Comparison of ENCODE assay signal across 8 mouse cellular contexts in genomic region chr12:4769333-4769723, GRCm38 (mm10). TPM values are rescaled to one million over a fixed set of nuclear protein-coding genes. Genes with fewer than 3 reads are reported as not detected.
DNase-seq lines count a peak whose midpoint lies in the region; ATAC-seq lines count a peak whose summit lies in the region.

No protein-coding gene starts in this region.

- H3K4me2 ChIP-seq in kidney, embryonic 16.5 days (replicated peaks; ENCODE audit: low read depth, low read length), result peak overlapping the region; percentile 69
- peak overlapping the region; percentile 70 for H3K4me2 ChIP-seq in embryonic facial prominence, embryonic 13.5 days
- H3K4me2 ChIP-seq in intestine, embryonic 14.5 days (ENCODE audit: low read length), result peak overlapping the region; percentile 71
- peak overlapping the region; percentile 62 for H3K4me2 ChIP-seq in midbrain, embryonic 15.5 days

- H3K27ac ChIP-seq in kidney, embryonic 16.5 days (ENCODE audit: low read length), result peak overlapping the region; percentile 88; the same call in 1 of the 2 replicates
- peak overlapping the region; percentile 93 for H3K27ac ChIP-seq in embryonic facial prominence, embryonic 13.5 days
- H3K27ac ChIP-seq in intestine, embryonic 14.5 days (ENCODE audit: low read depth), result peak overlapping the region; percentile 89
- peak overlapping the region; percentile 96 for H3K27ac ChIP-seq in midbrain, embryonic 15.5 days

- no peaks in the 10 kb centered on the region for H3K36me3 ChIP-seq in kidney, embryonic 16.5 days (ENCODE audit: insufficient read depth, low read length)
- H3K36me3 ChIP-seq in embryonic facial prominence, embryonic 13.5 days, result no peaks in the 10 kb centered on the region
- no peaks in the 10 kb centered on the region for H3K36me3 ChIP-seq in intestine, embryonic 14.5 days (ENCODE audit: control insufficient read depth, insufficient read depth, low read length)
- H3K36me3 ChIP-seq in midbrain, embryonic 15.5 days (replicated peaks), result no peaks in the 10 kb centered on the region

- 0 out of 2 replicates have a peak, but pooled peaks cover 4% of the 10 kb centered on the region for H3K4me1 ChIP-seq in kidney, embryonic 16.5 days (ENCODE audit: insufficient read depth, low read length)
- peaks cover 4% of the 10 kb centered on the region; the same call in 1 of the 2 replicates for H3K4me1 ChIP-seq in embryonic facial prominence, embryonic 13.5 days
- H3K4me1 ChIP-seq in intestine, embryonic 14.5 days (replicated peaks; ENCODE audit: control insufficient read depth, insufficient read depth, low read length), result 0 out of 2 replicates have a peak, but pooled peaks cover 4% of the 10 kb centered on the region
- H3K4me1 ChIP-seq in midbrain, embryonic 15.5 days, result peaks cover 4% of the 10 kb centered on the region; the same call in 1 of the 2 replicates

- H3K9ac ChIP-seq in kidney, embryonic 16.5 days (replicated peaks; ENCODE audit: low read length), result peak overlapping the region; percentile 91
- peak overlapping the region; percentile 89 for H3K9ac ChIP-seq in embryonic facial prominence, embryonic 13.5 days
- H3K9ac ChIP-seq in intestine, embryonic 14.5 days (ENCODE audit: low read length), result peak overlapping the region; percentile 81
- peak overlapping the region; percentile 83; the same call in 1 of the 2 replicates for H3K9ac ChIP-seq in midbrain, embryonic 15.5 days

- peak; percentile 28; the same call in 1 of the 2 replicates for ATAC-seq in kidney, embryonic 16.5 days (ENCODE audit: low FRiP score, low TSS enrichment)
- ATAC-seq in embryonic facial prominence, embryonic 13.5 days (ENCODE audit: insufficient number of reproducible peaks, insufficient read depth, low FRiP score, low TSS enrichment, low read depth), result peak; percentile 22; the same call in 1 of the 2 replicates
- ATAC-seq in intestine, embryonic 14.5 days (replicated peaks; ENCODE audit: low FRiP score, low TSS enrichment, low read depth), result no peak; the same call in 1 of the 2 replicates
- ATAC-seq in midbrain, embryonic 15.5 days (replicated peaks), result peak; percentile 67

- no peaks in the 10 kb centered on the region for H3K9me3 ChIP-seq in kidney, embryonic 16.5 days (ENCODE audit: low read length)
- no peaks in the 10 kb centered on the region for H3K9me3 ChIP-seq in embryonic facial prominence, embryonic 13.5 days
- H3K9me3 ChIP-seq in intestine, embryonic 14.5 days (ENCODE audit: control insufficient read depth, low read length), result no peaks in the 10 kb centered on the region
- H3K9me3 ChIP-seq in midbrain, embryonic 15.5 days, result no peaks in the 10 kb centered on the region

- 19% methylated on average over 13 of the region's 13 CpGs for WGBS in kidney, embryonic 16.5 days
- WGBS in embryonic facial prominence, embryonic 13.5 days, result 18% methylated on average over 13 of the region's 13 CpGs
- 20% methylated on average over 13 of the region's 13 CpGs for WGBS in intestine, embryonic 14.5 days
- 16% methylated on average over 13 of the region's 13 CpGs for WGBS in midbrain, embryonic 15.5 days

- DNase-seq in kidney, adult 18-20 months, result no peak
- no peak for DNase-seq in intestine, embryonic 14.5 days (ENCODE audit: low spot score)
- no peak for DNase-seq in ovary, postnatal 14 days (ENCODE audit: low spot score)
- no peak for DNase-seq in layer of hippocampus, postnatal 25 days (ENCODE audit: extremely low spot score in 1 of 2, low spot score in 1 of 2)
- no peak for DNase-seq in layer of hippocampus, adult 8-10 months (ENCODE audit: low spot score in 2 of 2)

- H3K27me3 ChIP-seq in kidney, embryonic 16.5 days (ENCODE audit: insufficient read depth, low read length), result no peaks in the 10 kb centered on the region
- H3K27me3 ChIP-seq in embryonic facial prominence, embryonic 13.5 days, result no peaks in the 10 kb centered on the region
- no peaks in the 10 kb centered on the region for H3K27me3 ChIP-seq in intestine, embryonic 14.5 days (replicated peaks; ENCODE audit: control insufficient read depth, insufficient read depth, low read length)
- no peaks in the 10 kb centered on the region for H3K27me3 ChIP-seq in midbrain, embryonic 15.5 days (replicated peaks)

- peak overlapping the region; percentile 66 for H3K4me3 ChIP-seq in kidney, embryonic 16.5 days (ENCODE audit: low read length)
- H3K4me3 ChIP-seq in embryonic facial prominence, embryonic 13.5 days, result peak overlapping the region; percentile 67
- peak overlapping the region; percentile 59 for H3K4me3 ChIP-seq in intestine, embryonic 14.5 days (ENCODE audit: low read depth, low read length)
- peak overlapping the region; percentile 58 for H3K4me3 ChIP-seq in midbrain, embryonic 15.5 days

RNA-seq across cellular contexts. Expression of gene Fam228b, which starts 0.3 kb away (rescaled TPM):
- 1.9 and 4.1 TPM in 2 replicates for polyA plus RNA-seq in kidney, embryonic 16.5 days (2015; fragmentation: Nextera tagmentation; extraction: Ambion mirVana)
- 4.4 and 6.0 TPM in 2 replicates for polyA plus RNA-seq in embryonic facial prominence, embryonic 13.5 days (2015; fragmentation: Nextera tagmentation; extraction: Ambion mirVana)
- polyA plus RNA-seq in intestine, embryonic 14.5 days (2014; fragmentation: Nextera tagmentation; extraction: Ambion mirVana), result 1.7 TPM in 2 replicates
- polyA plus RNA-seq in midbrain, embryonic 15.5 days (2015; fragmentation: Nextera tagmentation; extraction: Ambion mirVana), result 4.7 and 6.1 TPM in 2 replicates
- 10 to 100 TPM; 21.4 to 31.4 TPM for total RNA-seq in layer of hippocampus, postnatal 25 days (2021)
- total RNA-seq in layer of hippocampus, adult 8-10 months (2022), result 10 to 100 TPM; 19.2 to 30.0 (median 27.3) TPM

RNA-seq across cellular contexts. Expression of gene Pfn4, which starts 0.5 kb away (rescaled TPM):
- polyA plus RNA-seq in kidney, embryonic 16.5 days (2015; fragmentation: Nextera tagmentation; extraction: Ambion mirVana), result 2.4 and 2.8 TPM in 2 replicates
- 5.3 and 6.1 TPM in 2 replicates for polyA plus RNA-seq in embryonic facial prominence, embryonic 13.5 days (2015; fragmentation: Nextera tagmentation; extraction: Ambion mirVana)
- polyA plus RNA-seq in intestine, embryonic 14.5 days (2014; fragmentation: Nextera tagmentation; extraction: Ambion mirVana), result 2.7 and 3.3 TPM in 2 replicates
- 12.9 and 13.8 TPM in 2 replicates for polyA plus RNA-seq in midbrain, embryonic 15.5 days (2015; fragmentation: Nextera tagmentation; extraction: Ambion mirVana)
- total RNA-seq in layer of hippocampus, postnatal 25 days (2021), result 10 to 100 TPM; 13.0 to 13.5 TPM
- total RNA-seq in layer of hippocampus, adult 8-10 months (2022), result 10 to 100 TPM in 3 of 4 experiments, 1 to 10 TPM in 1; 9.4 to 14.5 (median 11.7) TPM

RNA-seq across cellular contexts. Expression of gene Fam228a, which starts 31.1 kb away (rescaled TPM):
- polyA plus RNA-seq in kidney, embryonic 16.5 days (2015; fragmentation: Nextera tagmentation; extraction: Ambion mirVana), result 0.47 and 0.58 TPM in 2 replicates
- 0.70 and 0.98 TPM in 2 replicates for polyA plus RNA-seq in embryonic facial prominence, embryonic 13.5 days (2015; fragmentation: Nextera tagmentation; extraction: Ambion mirVana)
- 0.16 and 0.17 TPM in 2 replicates for polyA plus RNA-seq in intestine, embryonic 14.5 days (2014; fragmentation: Nextera tagmentation; extraction: Ambion mirVana)
- polyA plus RNA-seq in midbrain, embryonic 15.5 days (2015; fragmentation: Nextera tagmentation; extraction: Ambion mirVana), result 1.0 and 1.3 TPM in 2 replicates
- total RNA-seq in layer of hippocampus, postnatal 25 days (2021), result 1 to 10 TPM; 2.1 to 2.7 TPM
- 1 to 10 TPM; 1.6 to 3.9 (median 3.5) TPM for total RNA-seq in layer of hippocampus, adult 8-10 months (2022)

RNA-seq across cellular contexts. Expression of gene Sf3b6, which starts 48.0 kb away (rescaled TPM):
- 162 and 190 TPM in 2 replicates for polyA plus RNA-seq in kidney, embryonic 16.5 days (2015; fragmentation: Nextera tagmentation; extraction: Ambion mirVana)
- polyA plus RNA-seq in embryonic facial prominence, embryonic 13.5 days (2015; fragmentation: Nextera tagmentation; extraction: Ambion mirVana), result 263 and 290 TPM in 2 replicates
- polyA plus RNA-seq in intestine, embryonic 14.5 days (2014; fragmentation: Nextera tagmentation; extraction: Ambion mirVana), result 282 and 300 TPM in 2 replicates
- polyA plus RNA-seq in midbrain, embryonic 15.5 days (2015; fragmentation: Nextera tagmentation; extraction: Ambion mirVana), result 180 and 200 TPM in 2 replicates
- 10 to 100 TPM; 84.2 to 86.0 TPM for total RNA-seq in layer of hippocampus, postnatal 25 days (2021)
- 10 to 100 TPM; 87.5 to 98.6 (median 93.4) TPM for total RNA-seq in layer of hippocampus, adult 8-10 months (2022)
